Mouse (Mus musculus) gastrocnemius, postnatal 36 days (tissue): ENCODE data around the gene Gm5788. TPM values are rescaled to one million over a fixed set of nuclear protein-coding genes. Genes with fewer than 3 reads are reported as not detected.
"Not testable (repeated sequence)": the region's sequence is repeated elsewhere in the genome, so short reads cannot be mapped to it uniquely, and the experiment has no call there.

Experiments used
- DNase-seq, 2 experiments: peaks; one replicate each; pipeline ENCODE4 v3.0.0; 2022
- intact Hi-C: fragments of 180-260 bp; cut with DNase I; formaldehyde crosslinking; loops from one replicate; pipeline ENCODE4 v1.15.1; 2025
- long read RNA-seq, 2 experiments: library from polyadenylated mRNA; stranded (forward); transcript quantifications; one replicate each; pipeline ENCODE4 v2.0.0; 2021
- total RNA-seq, 2 experiments: library from RNA; stranded (reverse); gene quantifications; 2 replicates each; pipeline ENCODE4 v1.2.3; 2021

Gm5788 gene
- not detected for total RNA-seq
- long read RNA-seq, experiment 1: 0 reads
- long read RNA-seq, experiment 2: 0 reads

DNA sequence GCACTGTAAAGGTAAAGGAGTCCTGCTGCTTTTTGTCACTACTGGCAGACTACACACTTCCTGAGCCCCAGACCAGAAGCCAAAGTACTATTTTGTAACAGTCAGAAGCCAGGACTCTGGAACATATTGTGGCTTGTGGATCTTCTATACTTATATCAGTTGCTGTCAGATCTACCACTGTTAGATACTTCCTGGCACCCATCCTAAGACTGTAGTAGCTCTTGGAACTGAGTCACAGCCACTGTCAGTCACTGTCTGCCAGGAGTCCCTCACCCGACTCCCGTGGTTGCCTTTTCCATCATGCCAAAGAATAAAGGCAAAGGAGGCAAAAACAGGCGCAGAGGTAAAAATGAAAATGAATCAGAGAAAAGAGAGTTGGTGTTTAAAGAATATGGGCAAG is at the start of gene Gm5788:
Gm5788 (plus strand) TSS at position 301 of the 400 bp plus-strand sequence.
- intact Hi-C loops, DNase-seq: not testable (repeated sequence)

DNA sequence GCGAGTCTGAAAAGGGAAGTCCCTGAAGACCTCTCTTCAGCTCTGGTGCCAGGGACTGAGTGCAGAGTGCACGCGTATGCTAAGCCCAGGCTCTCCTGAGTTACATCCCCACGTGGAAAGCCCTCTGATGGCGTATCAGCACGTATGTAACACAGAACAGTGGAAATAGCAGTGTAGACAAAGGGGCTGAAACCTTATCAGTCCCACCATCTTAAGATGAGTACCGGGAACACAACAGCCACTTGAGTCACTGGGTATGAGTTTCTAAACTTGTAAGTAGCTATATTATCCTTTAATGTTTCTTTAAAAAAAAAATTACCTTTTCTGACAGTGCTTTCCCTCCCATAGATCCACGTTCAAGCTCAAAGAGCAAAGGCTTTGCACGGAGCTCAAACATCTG is 45.1 kb upstream of the Gm5788 start:
- intact Hi-C loops: no loop called here
- no peak for DNase-seq

GRCm38 (mm10) chr12:87464678-87465297 is 29.7 kb upstream of the Gm5788 start:
- intact Hi-C loops: no loop called here
- no peak for DNase-seq

DNA sequence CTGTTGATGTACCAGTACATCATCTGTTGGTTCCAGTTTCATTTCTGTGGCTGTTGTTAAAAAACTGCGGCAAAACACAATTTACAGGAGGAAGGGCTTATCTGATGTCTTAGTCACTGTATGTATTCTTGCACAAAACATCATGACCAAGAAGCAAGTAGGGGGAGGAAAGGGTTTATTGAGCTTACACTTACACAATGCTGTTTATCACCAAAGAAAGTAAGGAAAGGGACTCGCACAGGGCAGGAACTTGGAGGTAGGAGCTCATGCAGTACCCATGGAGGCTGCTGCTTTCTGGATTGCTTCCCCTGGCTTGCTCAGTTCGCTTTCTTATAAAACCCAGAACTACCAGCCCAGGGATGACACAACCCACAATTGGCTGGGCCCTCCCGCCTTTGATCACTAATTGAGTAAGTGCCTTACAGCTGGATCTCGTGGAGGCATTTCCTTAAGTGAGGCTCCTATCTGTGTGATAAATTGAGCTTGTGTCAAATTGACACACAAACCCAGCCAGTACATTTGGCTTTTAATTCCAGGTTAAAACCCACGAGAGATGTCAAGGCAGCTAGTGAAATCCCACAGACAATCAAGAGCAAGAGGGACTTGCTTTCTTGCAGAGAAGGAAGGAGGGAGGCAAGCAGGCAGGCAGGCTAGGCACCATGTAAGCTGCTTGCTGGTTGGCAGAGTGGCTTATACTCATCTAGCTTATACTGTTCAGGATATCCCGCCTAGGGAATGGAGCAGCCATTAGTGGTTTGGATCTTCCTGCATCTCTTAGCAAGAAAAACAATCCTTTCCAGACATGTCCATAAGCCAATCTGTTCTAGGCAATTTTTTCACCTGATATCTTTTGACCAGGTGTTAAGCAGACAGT is 24.0 kb upstream of the Gm5788 start:
- intact Hi-C loops: no loop called here
- DNase-seq: no peak

DNA sequence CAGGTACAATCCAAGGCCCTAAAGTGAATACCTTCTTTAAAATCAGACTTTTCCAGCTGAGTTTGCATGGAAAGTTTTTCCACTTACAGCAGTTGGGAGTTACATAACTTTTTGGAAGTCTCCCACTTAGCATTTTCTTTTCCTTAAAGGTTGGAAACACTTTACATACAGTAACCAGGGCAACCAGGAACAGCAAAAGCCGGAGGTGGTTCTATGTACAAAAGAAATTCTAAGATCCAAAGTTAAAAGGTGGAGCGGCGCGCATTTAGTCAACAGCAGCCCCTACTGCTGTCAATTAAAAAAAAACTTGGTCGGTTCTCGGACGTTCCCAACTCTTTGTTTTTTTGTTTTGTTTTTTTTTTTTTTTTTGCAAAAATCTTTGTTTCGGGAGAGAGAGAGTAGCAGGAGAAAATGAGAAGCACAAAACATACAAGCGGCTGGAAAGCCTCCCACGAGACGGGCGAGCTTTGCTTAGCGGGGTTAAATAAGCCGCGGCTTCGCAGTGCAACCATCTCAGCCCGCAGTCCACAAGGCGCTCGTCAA is 23.0 kb upstream of the Gm5788 start:
- intact Hi-C loops: no loop called here
- no peak for DNase-seq

- intact Hi-C loops: no loop called here
Measured at GRCm38 (mm10) chr12:87471964-87472786, 22.3 kb upstream of the Gm5788 start, which contains the start of gene Snw1. Snw1 (minus strand) TSS chr12:87472274.

GRCm38 (mm10) chr12:87474756-87475155 is 19.8 kb upstream of the Gm5788 start:
- DNase-seq: no peak
- intact Hi-C loops: no loop called here

More at GRCm38 (mm10) chr12:87471964-87472786, 22.3 kb upstream of the Gm5788 start, which contains the start of gene Snw1:
- DNase-seq: peak; percentile 92

DNA sequence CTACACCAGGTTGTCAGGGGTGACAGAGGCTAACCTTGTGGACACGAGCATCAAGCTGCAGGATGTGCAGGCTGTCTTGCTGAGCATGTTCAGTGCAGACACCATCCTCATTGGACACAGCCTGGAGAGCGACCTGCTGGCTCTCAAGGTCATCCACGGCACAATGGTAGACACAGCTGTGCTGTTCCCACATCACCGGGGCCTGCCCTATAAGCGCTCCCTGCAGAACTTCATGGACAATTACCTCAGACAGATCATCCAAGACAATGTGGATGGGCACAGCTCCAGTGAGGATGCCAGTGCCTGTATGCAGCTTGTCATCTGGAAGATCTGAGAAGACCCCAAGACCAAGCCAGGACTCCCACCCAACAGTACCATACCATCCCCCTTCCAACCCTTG is 12.0 kb upstream of the Gm5788 start:
- DNase-seq: not testable (repeated sequence)

DNA sequence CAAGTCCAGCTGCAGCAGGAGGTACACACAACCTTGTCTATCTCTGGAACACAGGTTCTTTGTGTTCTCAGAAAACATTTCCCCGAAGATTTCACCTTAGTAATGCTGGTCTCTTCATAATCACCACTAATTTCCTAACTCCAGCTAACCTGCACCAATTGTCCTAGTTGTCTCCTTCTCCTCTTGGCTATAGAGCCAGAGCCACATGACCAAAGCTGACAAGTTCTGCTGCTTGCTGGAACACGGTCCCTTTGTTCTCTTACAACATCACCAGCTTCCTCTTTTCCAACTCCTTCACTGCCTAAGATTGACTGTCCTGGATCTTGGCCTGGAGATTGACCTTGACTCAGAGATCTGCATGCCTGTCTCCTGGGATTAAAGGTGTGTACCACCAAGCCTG is 5.8 kb upstream of the Gm5788 start:
- intact Hi-C loops, DNase-seq: not testable (repeated sequence)

More for the DNA sequence above, 12.0 kb upstream of the Gm5788 start:
- intact Hi-C loops: not testable (repeated sequence)

DNA sequence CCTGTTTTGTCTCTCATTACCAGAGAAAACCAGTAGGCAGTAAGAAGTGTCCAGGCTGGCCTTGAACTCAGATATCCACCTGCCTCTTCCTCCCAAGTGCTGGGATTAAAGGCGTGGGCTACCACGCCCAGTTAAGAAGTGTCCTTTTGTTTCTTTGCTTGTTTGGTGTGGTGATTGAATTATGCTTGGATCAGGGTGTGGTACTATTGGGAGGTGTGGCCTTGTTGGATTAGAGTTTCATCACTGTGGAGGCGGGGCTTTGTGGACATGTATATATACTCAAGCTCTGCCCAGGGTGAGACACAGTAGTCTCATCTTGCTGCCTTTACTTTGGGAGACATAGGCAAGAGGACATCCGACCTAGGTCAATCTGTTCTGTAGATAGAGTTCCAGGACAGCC is 19.5 kb downstream of the Gm5788 start, which contains the start of gene Gm8300:
Gm8300 (plus strand) TSS at position 301 of the 400 bp plus-strand sequence.
- intact Hi-C loops, DNase-seq: not testable (repeated sequence)

DNA sequence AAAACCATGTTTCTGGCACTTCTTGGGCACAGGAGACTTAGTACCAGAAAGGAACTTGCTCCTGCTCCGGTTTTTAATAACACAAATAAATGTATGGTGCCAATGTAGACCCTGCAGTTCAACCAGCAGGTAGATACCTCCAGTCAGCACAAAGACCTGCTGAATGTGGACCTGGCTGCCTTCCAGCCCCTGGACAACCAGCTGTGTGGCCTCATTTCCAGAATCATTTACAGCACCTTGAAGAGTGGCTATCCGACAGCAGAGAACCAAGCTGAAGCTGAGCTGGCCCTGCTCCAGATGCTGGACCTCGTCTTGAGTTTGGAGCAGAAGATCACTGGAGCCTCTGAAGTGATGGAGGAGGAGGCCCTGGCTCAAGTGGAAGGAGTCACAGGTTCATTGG is 25.1 kb downstream of the Gm5788 start:
- intact Hi-C loops, DNase-seq: not testable (repeated sequence)

GRCm38 (mm10) chr12:87543927-87544326 is 49.4 kb downstream of the Gm5788 start:
- intact Hi-C loops: no loop called here
- no peak for DNase-seq

Other genes starting within 250 kb of the Gm5788 start
- 10 to 100 TPM in 1 of 2 experiments, 1 to 10 TPM in 1; 7.3 to 10.1 TPM for gene Vipas39, start 228.5 kb upstream of the Gm5788 start, total RNA-seq
- gene Ahsa1, start 228.2 kb upstream of the Gm5788 start, total RNA-seq: 100 to 1,000 TPM; 117 to 123 TPM
- gene Ism2, start 195.0 kb upstream of the Gm5788 start, total RNA-seq: not detected
- 10 to 100 TPM in 1 of 2 experiments, 1 to 10 TPM in 1; 9.2 to 10.5 TPM for gene Sptlc2, start 106.4 kb upstream of the Gm5788 start, total RNA-seq
- gene Slirp, start 50.8 kb upstream of the Gm5788 start, total RNA-seq: 100 to 1,000 TPM; 139 to 146 TPM
- 1 to 10 TPM; 3.5 to 6.7 TPM for gene Alkbh1, start 50.7 kb upstream of the Gm5788 start, total RNA-seq
- 10 to 100 TPM; 39.0 to 47.6 TPM for gene Snw1, start 22.4 kb upstream of the Gm5788 start, total RNA-seq
- gene Gm8300, start 19.6 kb downstream of the Gm5788 start, total RNA-seq: not detected
- gene Oog1, start 108.0 kb downstream of the Gm5788 start, total RNA-seq: not detected
- gene Gm4027, start 124.1 kb downstream of the Gm5788 start, total RNA-seq: not detected
- gene Gm16381, start 149.9 kb downstream of the Gm5788 start, total RNA-seq: not detected